Mouse (Mus musculus): Measurements from ENCODE around the gene Efcab2. TPM values are rescaled to one million over a fixed set of nuclear protein-coding genes. Genes with fewer than 3 reads are reported as not detected.

The Efcab2 gene
- polyA plus RNA-seq, 1 experiment from 2014 or later: 12.4 TPM

GRCm38 (mm10) chr1:178372681-178373080 is 33.2 kb upstream of the Efcab2 start:
- no peaks in the 10 kb centered on the region for H3K27me3 ChIP-seq (replicated peaks; ENCODE audit: control insufficient read depth, insufficient read depth, low read length)
- H3K36me3 ChIP-seq (ENCODE audit: control insufficient read depth, insufficient read depth, low read length): no peaks in the 10 kb centered on the region
- ATAC-seq: no peak
- no peak overlapping the region for H3K9ac ChIP-seq (ENCODE audit: low read depth, low read length)
- no peak overlapping the region for H3K4me2 ChIP-seq (ENCODE audit: low read length)
- H3K4me3 ChIP-seq (ENCODE audit: low read length): no peak overlapping the region
- H3K27ac ChIP-seq (ENCODE audit: low read depth, low read length): no peak overlapping the region
- WGBS: 89% methylated on average over 4 of the region's 4 CpGs
- H3K4me1 ChIP-seq (ENCODE audit: control insufficient read depth, insufficient read depth, low read depth, low read length): peaks cover 7% of the 10 kb centered on the region
- no peaks in the 10 kb centered on the region for H3K9me3 ChIP-seq (ENCODE audit: control insufficient read depth, low read length)

GRCm38 (mm10) chr1:178375381-178375780 is 30.5 kb upstream of the Efcab2 start:
- Histone ChIP-seq H3K4me1 (ENCODE audit: control insufficient read depth, insufficient read depth, low read depth, low read length) (no peaks in the 10 kb centered on the region), H3K4me3 (ENCODE audit: low read length) (no peak overlapping the region), H3K27me3 (replicated peaks; ENCODE audit: control insufficient read depth, insufficient read depth, low read length) (no peaks in the 10 kb centered on the region), H3K9me3 (ENCODE audit: control insufficient read depth, low read length) (no peaks in the 10 kb centered on the region), H3K9ac (ENCODE audit: low read depth, low read length) (no peak overlapping the region), H3K4me2 (ENCODE audit: low read length) (no peak overlapping the region), H3K27ac (ENCODE audit: low read depth, low read length) (no peak overlapping the region), H3K36me3 (ENCODE audit: control insufficient read depth, insufficient read depth, low read length) (no peaks in the 10 kb centered on the region)
- no peak for ATAC-seq

- Histone ChIP-seq H3K9me3 (ENCODE audit: control insufficient read depth, low read length) (no peaks in the 10 kb centered on the region), H3K4me2 (ENCODE audit: low read length) (no peak overlapping the region), H3K4me1 (ENCODE audit: control insufficient read depth, insufficient read depth, low read depth, low read length) (no peaks in the 10 kb centered on the region), H3K4me3 (ENCODE audit: low read length) (no peak overlapping the region), H3K36me3 (ENCODE audit: control insufficient read depth, insufficient read depth, low read length) (no peaks in the 10 kb centered on the region), H3K27me3 (replicated peaks; ENCODE audit: control insufficient read depth, insufficient read depth, low read length) (no peaks in the 10 kb centered on the region), H3K27ac (ENCODE audit: low read depth, low read length) (no peak overlapping the region), H3K9ac (ENCODE audit: low read depth, low read length) (no peak overlapping the region)
- 87% methylated on average over 2 of the region's 2 CpGs for WGBS
- no peak for ATAC-seq
These were observed 29.8 kb upstream of the Efcab2 start for GRCm38 (mm10) chr1:178376061-178376460.

GRCm38 (mm10) chr1:178376907-178377306 is 29.0 kb upstream of the Efcab2 start:
- WGBS: 88% methylated on average over 2 of the region's 2 CpGs

GRCm38 (mm10) chr1:178378115-178378514 is 27.8 kb upstream of the Efcab2 start:
- H3K9ac ChIP-seq (ENCODE audit: low read depth, low read length): no peak overlapping the region
- no peak overlapping the region for H3K27ac ChIP-seq (ENCODE audit: low read depth, low read length)
- WGBS: 83% methylated on average over 3 of the region's 3 CpGs
- no peak overlapping the region for H3K4me3 ChIP-seq (ENCODE audit: low read length)
- no peaks in the 10 kb centered on the region for H3K36me3 ChIP-seq (ENCODE audit: control insufficient read depth, insufficient read depth, low read length)
- H3K27me3 ChIP-seq (replicated peaks; ENCODE audit: control insufficient read depth, insufficient read depth, low read length): no peaks in the 10 kb centered on the region
- no peak overlapping the region for H3K4me2 ChIP-seq (ENCODE audit: low read length)
- H3K9me3 ChIP-seq (ENCODE audit: control insufficient read depth, low read length): no peaks in the 10 kb centered on the region
- no peaks in the 10 kb centered on the region for H3K4me1 ChIP-seq (ENCODE audit: control insufficient read depth, insufficient read depth, low read depth, low read length)
- ATAC-seq: no peak

More at GRCm38 (mm10) chr1:178376907-178377306, 29.0 kb upstream of the Efcab2 start:
- no peak overlapping the region for H3K27ac ChIP-seq (ENCODE audit: low read depth, low read length)
- no peak for ATAC-seq
- H3K9ac ChIP-seq (ENCODE audit: low read depth, low read length): no peak overlapping the region
- no peak overlapping the region for H3K4me2 ChIP-seq (ENCODE audit: low read length)
- H3K4me3 ChIP-seq (ENCODE audit: low read length): no peak overlapping the region
- H3K27me3 ChIP-seq (replicated peaks; ENCODE audit: control insufficient read depth, insufficient read depth, low read length): no peaks in the 10 kb centered on the region
- H3K9me3 ChIP-seq (ENCODE audit: control insufficient read depth, low read length): no peaks in the 10 kb centered on the region
- no peaks in the 10 kb centered on the region for H3K36me3 ChIP-seq (ENCODE audit: control insufficient read depth, insufficient read depth, low read length)
- no peaks in the 10 kb centered on the region for H3K4me1 ChIP-seq (ENCODE audit: control insufficient read depth, insufficient read depth, low read depth, low read length)

- no peak overlapping the region for H3K4me2 ChIP-seq (ENCODE audit: low read length)
- H3K9me3 ChIP-seq (ENCODE audit: control insufficient read depth, low read length): no peaks in the 10 kb centered on the region
- H3K27ac ChIP-seq (ENCODE audit: low read depth, low read length): no peak overlapping the region
- 75% methylated on average over 1 of the region's 1 CpGs for WGBS
- H3K9ac ChIP-seq (ENCODE audit: low read depth, low read length): no peak overlapping the region
- H3K4me3 ChIP-seq (ENCODE audit: low read length): no peak overlapping the region
- H3K4me1 ChIP-seq (ENCODE audit: control insufficient read depth, insufficient read depth, low read depth, low read length): no peaks in the 10 kb centered on the region
- no peak for ATAC-seq
- H3K36me3 ChIP-seq (ENCODE audit: control insufficient read depth, insufficient read depth, low read length): no peaks in the 10 kb centered on the region
- H3K27me3 ChIP-seq (replicated peaks; ENCODE audit: control insufficient read depth, insufficient read depth, low read length): no peaks in the 10 kb centered on the region
These were observed 26.7 kb upstream of the Efcab2 start for GRCm38 (mm10) chr1:178379224-178379623.

- no peak overlapping the region for H3K27ac ChIP-seq (ENCODE audit: low read depth, low read length)
- H3K27me3 ChIP-seq (replicated peaks; ENCODE audit: control insufficient read depth, insufficient read depth, low read length): no peaks in the 10 kb centered on the region
- H3K4me2 ChIP-seq (ENCODE audit: low read length): no peak overlapping the region
- ATAC-seq: no peak
- no peaks in the 10 kb centered on the region for H3K36me3 ChIP-seq (ENCODE audit: control insufficient read depth, insufficient read depth, low read length)
- no peak overlapping the region for H3K4me3 ChIP-seq (ENCODE audit: low read length)
- no peaks in the 10 kb centered on the region for H3K4me1 ChIP-seq (ENCODE audit: control insufficient read depth, insufficient read depth, low read depth, low read length)
- H3K9me3 ChIP-seq (ENCODE audit: control insufficient read depth, low read length): no peaks in the 10 kb centered on the region
- no peak overlapping the region for H3K9ac ChIP-seq (ENCODE audit: low read depth, low read length)
These were observed 23.7 kb upstream of the Efcab2 start for GRCm38 (mm10) chr1:178382165-178382564.

GRCm38 (mm10) chr1:178388802-178389201 is 17.1 kb upstream of the Efcab2 start:
- H3K9ac ChIP-seq (ENCODE audit: low read depth, low read length): no peak overlapping the region
- no peak for ATAC-seq
- no peak overlapping the region for H3K4me2 ChIP-seq (ENCODE audit: low read length)
- no peak overlapping the region for H3K27ac ChIP-seq (ENCODE audit: low read depth, low read length)
- H3K9me3 ChIP-seq (ENCODE audit: control insufficient read depth, low read length): no peaks in the 10 kb centered on the region
- no peaks in the 10 kb centered on the region for H3K4me1 ChIP-seq (ENCODE audit: control insufficient read depth, insufficient read depth, low read depth, low read length)
- H3K36me3 ChIP-seq (ENCODE audit: control insufficient read depth, insufficient read depth, low read length): no peaks in the 10 kb centered on the region
- no peak overlapping the region for H3K4me3 ChIP-seq (ENCODE audit: low read length)
- WGBS: 49% methylated on average over 4 of the region's 4 CpGs
- H3K27me3 ChIP-seq (replicated peaks; ENCODE audit: control insufficient read depth, insufficient read depth, low read length): no peaks in the 10 kb centered on the region

- Histone ChIP-seq H3K9me3 (ENCODE audit: control insufficient read depth, low read length) (no peaks in the 10 kb centered on the region), H3K4me1 (ENCODE audit: control insufficient read depth, insufficient read depth, low read depth, low read length) (no peaks in the 10 kb centered on the region), H3K4me3 (ENCODE audit: low read length) (no peak overlapping the region), H3K27me3 (replicated peaks; ENCODE audit: control insufficient read depth, insufficient read depth, low read length) (no peaks in the 10 kb centered on the region), H3K36me3 (ENCODE audit: control insufficient read depth, insufficient read depth, low read length) (no peaks in the 10 kb centered on the region), H3K9ac (ENCODE audit: low read depth, low read length) (no peak overlapping the region), H3K4me2 (ENCODE audit: low read length) (no peak overlapping the region), H3K27ac (ENCODE audit: low read depth, low read length) (no peak overlapping the region)
- no peak for ATAC-seq
- 63% methylated on average over 2 of the region's 2 CpGs for WGBS
These were observed 16.5 kb upstream of the Efcab2 start for GRCm38 (mm10) chr1:178389401-178389800.

GRCm38 (mm10) chr1:178392970-178393369 is 12.9 kb upstream of the Efcab2 start:
- H3K9ac ChIP-seq (ENCODE audit: low read depth, low read length): no peak overlapping the region
- WGBS: 84% methylated on average over 5 of the region's 5 CpGs
- no peak for ATAC-seq
- H3K9me3 ChIP-seq (ENCODE audit: control insufficient read depth, low read length): no peaks in the 10 kb centered on the region
- no peak overlapping the region for H3K27ac ChIP-seq (ENCODE audit: low read depth, low read length)
- H3K27me3 ChIP-seq (replicated peaks; ENCODE audit: control insufficient read depth, insufficient read depth, low read length): no peaks in the 10 kb centered on the region
- H3K4me2 ChIP-seq (ENCODE audit: low read length): no peak overlapping the region
- no peaks in the 10 kb centered on the region for H3K36me3 ChIP-seq (ENCODE audit: control insufficient read depth, insufficient read depth, low read length)
- no peaks in the 10 kb centered on the region for H3K4me1 ChIP-seq (ENCODE audit: control insufficient read depth, insufficient read depth, low read depth, low read length)
- no peak overlapping the region for H3K4me3 ChIP-seq (ENCODE audit: low read length)
